Mouse (Mus musculus) layer of hippocampus, adult 9-10 months (tissue): Measurements from ENCODE around the gene Hcfc1r1.

Source experiments
- DNase-seq: peaks from one replicate; pipeline ENCODE4 v3.0.0; 2022; ENCODE audit warnings: low spot score

Hcfc1r1 gene

GRCm38 (mm10) chr17:23721886-23722285 lies 48.5 kb downstream of the Hcfc1r1 start:
- DNase-seq: no peak

- DNase-seq: no peak
These were observed 49.2 kb downstream of the Hcfc1r1 start, which contains the start of gene 1520401A03Rik for GRCm38 (mm10) chr17:23722376-23723125. 1520401A03Rik (minus strand) TSS chr17:23722783.
